ENCODE assay signal across 8 mouse cellular contexts in genomic region chr4:59614986-59615385, GRCm38 (mm10). TPM values are rescaled to one million over a fixed set of nuclear protein-coding genes. Genes with fewer than 3 reads are reported as not detected.
DNase-seq lines count a peak whose midpoint lies in the region; ATAC-seq and TF ChIP-seq lines count a peak whose summit lies in the region.

No protein-coding gene starts in this region.

- H3K36me3 ChIP-seq in heart, embryonic 10.5 days, result peaks cover 3% of the 10 kb centered on the region; the same call in 1 of the 2 replicates
- H3K36me3 ChIP-seq in heart, postnatal 0 days (replicated peaks; ENCODE audit: control insufficient read depth, insufficient read depth, low read length), result peaks cover 39% of the 10 kb centered on the region
- 0 out of 2 replicates have a peak, but pooled peaks cover 3% of the 10 kb centered on the region for H3K36me3 ChIP-seq in midbrain, embryonic 16.5 days (ENCODE audit: control insufficient read depth, insufficient read depth, low read length)

- peak; percentile 35 for DNase-seq in heart, adult 11 months
- no peak for DNase-seq in heart, embryonic 10.5 days (ENCODE audit: low spot score)
- peak; percentile 75 for DNase-seq in 3T3-L1 (ENCODE audit: low read depth, low spot score)
- peak; percentile 42 for DNase-seq in MN1 (ENCODE audit: low spot score)
- peak; percentile 77 for DNase-seq in heart, postnatal 0 days (ENCODE audit: low spot score)
- DNase-seq in spleen, adult 18-20 months, result no peak
- DNase-seq in left cerebral cortex, postnatal 14 days (ENCODE audit: low spot score in 2 of 2), result no peak

- H3K9me3 ChIP-seq in heart, embryonic 10.5 days, result no peaks in the 10 kb centered on the region
- H3K9me3 ChIP-seq in heart, postnatal 0 days (replicated peaks; ENCODE audit: control insufficient read depth, low read length), result no peaks in the 10 kb centered on the region
- H3K9me3 ChIP-seq in midbrain, embryonic 16.5 days (replicated peaks; ENCODE audit: control insufficient read depth, low read length, poor library complexity, severe bottlenecking), result no peaks in the 10 kb centered on the region

- no peak for TF ChIP-seq EP300 in heart, postnatal 0 days (IDR thresholded peaks at IDR 0.05; ENCODE audit: low read depth)

- ATAC-seq in heart, postnatal 0 days (ENCODE audit: insufficient read depth, low read depth), result peak; percentile 63; the same call in 1 of the 2 replicates
- peak; percentile 45; the same call in 1 of the 2 replicates for ATAC-seq in midbrain, embryonic 16.5 days

- no peak overlapping the region for H3K4me3 ChIP-seq in heart, embryonic 10.5 days
- no peak overlapping the region for H3K4me3 ChIP-seq in heart, postnatal 0 days (ENCODE audit: low read depth, low read length)
- no peak overlapping the region for H3K4me3 ChIP-seq in midbrain, embryonic 16.5 days (ENCODE audit: low read depth, low read length)

- peak; percentile 43 for TF ChIP-seq CTCF in heart, postnatal 0 days (IDR thresholded peaks at IDR 0.05; ENCODE audit: low read depth)

- 19% methylated on average over 1 of the region's 1 CpGs for WGBS in heart, embryonic 10.5 days
- 6% methylated on average over 1 of the region's 1 CpGs for WGBS in heart, postnatal 0 days
- WGBS in midbrain, embryonic 16.5 days, result 39% methylated on average over 1 of the region's 1 CpGs

- intact Hi-C loops in left cerebral cortex, postnatal 14 days (cut with DNase I), result no loop called here

- no peaks in the 10 kb centered on the region for H3K4me1 ChIP-seq in heart, embryonic 10.5 days
- no peaks in the 10 kb centered on the region for H3K4me1 ChIP-seq in heart, postnatal 0 days (ENCODE audit: control insufficient read depth, insufficient read depth)
- H3K4me1 ChIP-seq in midbrain, embryonic 16.5 days (ENCODE audit: control insufficient read depth, insufficient read depth, low read length), result no peaks in the 10 kb centered on the region

- no peak overlapping the region for H3K27ac ChIP-seq in heart, embryonic 10.5 days
- H3K27ac ChIP-seq in heart, postnatal 0 days (ENCODE audit: low read depth), result peak overlapping the region; percentile 67
- no peak overlapping the region for H3K27ac ChIP-seq in midbrain, embryonic 16.5 days (ENCODE audit: low read length)

- H3K4me2 ChIP-seq in heart, postnatal 0 days (ENCODE audit: low read depth, low read length), result no peak overlapping the region
- H3K4me2 ChIP-seq in midbrain, embryonic 16.5 days (ENCODE audit: low read length), result no peak overlapping the region

- H3K27me3 ChIP-seq in heart, embryonic 10.5 days (ENCODE audit: insufficient read depth, poor library complexity, severe bottlenecking), result no peaks in the 10 kb centered on the region
- no peaks in the 10 kb centered on the region for H3K27me3 ChIP-seq in heart, postnatal 0 days (ENCODE audit: control insufficient read depth, insufficient read depth, low read length)
- no peaks in the 10 kb centered on the region for H3K27me3 ChIP-seq in midbrain, embryonic 16.5 days (ENCODE audit: control insufficient read depth, insufficient read depth, low read depth, low read length)

- H3K9ac ChIP-seq in heart, postnatal 0 days (replicated peaks; ENCODE audit: low read depth, low read length), result no peak overlapping the region
- no peak overlapping the region for H3K9ac ChIP-seq in midbrain, embryonic 16.5 days (ENCODE audit: low read depth, low read length)

RNA-seq across cellular contexts. Expression of gene E130308A19Rik, which starts 11.0 kb away (rescaled TPM):
- 31.0 and 37.3 TPM in 2 replicates for polyA plus RNA-seq in heart, embryonic 10.5 days (2016; fragmentation: Nextera tagmentation; extraction: Ambion mirVana)
- total RNA-seq in heart, postnatal 0 days (2014; rRNA removed; ENCODE audit: low replicate concordance), result 14.7 and 16.3 TPM in 2 replicates
- 11.3 TPM in 2 replicates for polyA plus RNA-seq in heart, postnatal 0 days (2015; fragmentation: Nextera tagmentation; extraction: Ambion mirVana)
- polyA plus RNA-seq in midbrain, embryonic 16.5 days (2015; fragmentation: Nextera tagmentation; extraction: Ambion mirVana), result 38.1 and 51.2 TPM in 2 replicates
- 1 to 10 TPM; 9.6 to 9.9 TPM for total RNA-seq in left cerebral cortex, postnatal 14 days (2021)

RNA-seq across cellular contexts. Expression of gene Hsdl2, which starts 33.6 kb away (rescaled TPM):
- 27.6 and 32.5 TPM in 2 replicates for polyA plus RNA-seq in heart, embryonic 10.5 days (2016; fragmentation: Nextera tagmentation; extraction: Ambion mirVana)
- total RNA-seq in heart, postnatal 0 days (2014; rRNA removed; ENCODE audit: low replicate concordance), result 68.4 and 117 TPM in 2 replicates
- 262 and 267 TPM in 2 replicates for polyA plus RNA-seq in heart, postnatal 0 days (2015; fragmentation: Nextera tagmentation; extraction: Ambion mirVana)
- polyA plus RNA-seq in midbrain, embryonic 16.5 days (2015; fragmentation: Nextera tagmentation; extraction: Ambion mirVana), result 31.5 and 34.5 TPM in 2 replicates
- total RNA-seq in left cerebral cortex, postnatal 14 days (2021), result 10 to 100 TPM; 22.8 to 24.6 TPM

Comparison
In these comparisons a context has a peak if more than half of its experiments do, and no peak if none do; other contexts are left out.
1. DNase-seq: peak in heart, adult 11 months (single experiment), 3T3-L1 (single experiment), MN1 (single experiment) and heart, postnatal 0 days (single experiment); none in heart, embryonic 10.5 days (single experiment), spleen, adult 18-20 months (0 of 2) and left cerebral cortex, postnatal 14 days (0 of 2).